Mouse (Mus musculus): ENCODE measurements around the gene Tmem255b. TPM values are rescaled to one million over a fixed set of nuclear protein-coding genes. Genes with fewer than 3 reads are reported as not detected.

Tmem255b gene
- polyA plus RNA-seq, 1 experiment from 2014 or later = 0.29 TPM

GRCm38 (mm10) chr8:13472284-13472683 lies 37.3 kb downstream of the Tmem255b start:
- WGBS = 85% methylated on average over 7 of the region's 7 CpGs
- Histone ChIP-seq H3K4me2 (ENCODE audit: low read length) (no peak overlapping the region), H3K9ac (replicated peaks; ENCODE audit: low read length) (no peak overlapping the region), H3K27me3 (ENCODE audit: control insufficient read depth, insufficient read depth, low read length) (no peaks in the 10 kb centered on the region), H3K4me3 (replicated peaks; ENCODE audit: low read depth, low read length) (no peak overlapping the region), H3K9me3 (ENCODE audit: control insufficient read depth, low read length) (no peaks in the 10 kb centered on the region), H3K36me3 (ENCODE audit: control insufficient read depth, insufficient read depth, low read length) (no peaks in the 10 kb centered on the region), H3K4me1 (ENCODE audit: control insufficient read depth, insufficient read depth, low read length) (no peaks in the 10 kb centered on the region), H3K27ac (replicated peaks; ENCODE audit: low read depth, low read length) (no peak overlapping the region)
- DNase-seq (no peak), ATAC-seq (ENCODE audit: low FRiP score, low TSS enrichment) (no peak)

GRCm38 (mm10) chr8:13475892-13476291 lies 40.9 kb downstream of the Tmem255b start:
- ATAC-seq (ENCODE audit: low FRiP score, low TSS enrichment) = no peak
- Histone ChIP-seq H3K9ac (replicated peaks; ENCODE audit: low read length) (no peak overlapping the region), H3K4me1 (ENCODE audit: control insufficient read depth, insufficient read depth, low read length) (no peaks in the 10 kb centered on the region), H3K27ac (replicated peaks; ENCODE audit: low read depth, low read length) (no peak overlapping the region), H3K4me3 (replicated peaks; ENCODE audit: low read depth, low read length) (no peak overlapping the region), H3K4me2 (ENCODE audit: low read length) (no peak overlapping the region), H3K9me3 (ENCODE audit: control insufficient read depth, low read length) (no peaks in the 10 kb centered on the region), H3K27me3 (ENCODE audit: control insufficient read depth, insufficient read depth, low read length) (no peaks in the 10 kb centered on the region), H3K36me3 (ENCODE audit: control insufficient read depth, insufficient read depth, low read length) (no peaks in the 10 kb centered on the region)
- no peak for DNase-seq
- WGBS = 59% methylated on average over 9 of the region's 9 CpGs

- 89% methylated on average over 7 of the region's 7 CpGs for WGBS
- no peak overlapping the region for H3K9ac ChIP-seq (replicated peaks; ENCODE audit: low read length)
- no peak for DNase-seq
- no peak overlapping the region for H3K27ac ChIP-seq (replicated peaks; ENCODE audit: low read depth, low read length)
- no peaks in the 10 kb centered on the region for H3K4me1 ChIP-seq (ENCODE audit: control insufficient read depth, insufficient read depth, low read length)
- no peaks in the 10 kb centered on the region for H3K27me3 ChIP-seq (ENCODE audit: control insufficient read depth, insufficient read depth, low read length)
- no peak overlapping the region for H3K4me3 ChIP-seq (replicated peaks; ENCODE audit: low read depth, low read length)
- ATAC-seq (ENCODE audit: low FRiP score, low TSS enrichment) = no peak
- no peak overlapping the region for H3K4me2 ChIP-seq (ENCODE audit: low read length)
- no peaks in the 10 kb centered on the region for H3K9me3 ChIP-seq (ENCODE audit: control insufficient read depth, low read length)
- H3K36me3 ChIP-seq (ENCODE audit: control insufficient read depth, insufficient read depth, low read length) = no peaks in the 10 kb centered on the region
Observed at GRCm38 (mm10) chr8:13481089-13481554, 46.1 kb downstream of the Tmem255b start.

- Histone ChIP-seq H3K4me3 (replicated peaks; ENCODE audit: low read depth, low read length) (no peak overlapping the region), H3K4me2 (ENCODE audit: low read length) (no peak overlapping the region), H3K36me3 (ENCODE audit: control insufficient read depth, insufficient read depth, low read length) (no peaks in the 10 kb centered on the region), H3K4me1 (ENCODE audit: control insufficient read depth, insufficient read depth, low read length) (no peaks in the 10 kb centered on the region), H3K9ac (replicated peaks; ENCODE audit: low read length) (no peak overlapping the region), H3K27ac (replicated peaks; ENCODE audit: low read depth, low read length) (no peak overlapping the region), H3K27me3 (ENCODE audit: control insufficient read depth, insufficient read depth, low read length) (no peaks in the 10 kb centered on the region), H3K9me3 (ENCODE audit: control insufficient read depth, low read length) (no peaks in the 10 kb centered on the region)
- ATAC-seq (ENCODE audit: low FRiP score, low TSS enrichment) (no peak), DNase-seq (no peak)
- WGBS = 90% methylated on average over 3 of the region's 3 CpGs
Observed at GRCm38 (mm10) chr8:13481596-13481995, 46.6 kb downstream of the Tmem255b start.

- H3K4me3 ChIP-seq (replicated peaks; ENCODE audit: low read depth, low read length) = no peak overlapping the region
- ATAC-seq (ENCODE audit: low FRiP score, low TSS enrichment) (no peak), DNase-seq (no peak)
- H3K27ac ChIP-seq (replicated peaks; ENCODE audit: low read depth, low read length) = no peak overlapping the region
- H3K27me3 ChIP-seq (ENCODE audit: control insufficient read depth, insufficient read depth, low read length) = no peaks in the 10 kb centered on the region
- no peaks in the 10 kb centered on the region for H3K9me3 ChIP-seq (ENCODE audit: control insufficient read depth, low read length)
- no peak overlapping the region for H3K9ac ChIP-seq (replicated peaks; ENCODE audit: low read length)
- H3K4me2 ChIP-seq (ENCODE audit: low read length) = no peak overlapping the region
- no peaks in the 10 kb centered on the region for H3K36me3 ChIP-seq (ENCODE audit: control insufficient read depth, insufficient read depth, low read length)
- 76% methylated on average over 2 of the region's 2 CpGs for WGBS
- H3K4me1 ChIP-seq (ENCODE audit: control insufficient read depth, insufficient read depth, low read length) = no peaks in the 10 kb centered on the region
Observed at GRCm38 (mm10) chr8:13482101-13482801, 47.3 kb downstream of the Tmem255b start.

- Histone ChIP-seq H3K27ac (replicated peaks; ENCODE audit: low read depth, low read length) (no peak overlapping the region), H3K4me1 (ENCODE audit: control insufficient read depth, insufficient read depth, low read length) (no peaks in the 10 kb centered on the region), H3K9ac (replicated peaks; ENCODE audit: low read length) (no peak overlapping the region), H3K4me3 (replicated peaks; ENCODE audit: low read depth, low read length) (no peak overlapping the region), H3K36me3 (ENCODE audit: control insufficient read depth, insufficient read depth, low read length) (no peaks in the 10 kb centered on the region), H3K4me2 (ENCODE audit: low read length) (no peak overlapping the region), H3K9me3 (ENCODE audit: control insufficient read depth, low read length) (no peaks in the 10 kb centered on the region), H3K27me3 (ENCODE audit: control insufficient read depth, insufficient read depth, low read length) (no peaks in the 10 kb centered on the region)
- DNase-seq (no peak), ATAC-seq (ENCODE audit: low FRiP score, low TSS enrichment) (no peak)
- 85% methylated on average over 5 of the region's 5 CpGs for WGBS
Observed at GRCm38 (mm10) chr8:13483191-13483590, 48.2 kb downstream of the Tmem255b start.

GRCm38 (mm10) chr8:13489351-13489750 lies 54.4 kb downstream of the Tmem255b start:
- Histone ChIP-seq H3K9ac (replicated peaks; ENCODE audit: low read length) (no peak overlapping the region), H3K9me3 (ENCODE audit: control insufficient read depth, low read length) (no peaks in the 10 kb centered on the region), H3K4me1 (ENCODE audit: control insufficient read depth, insufficient read depth, low read length) (peaks cover 14% of the 10 kb centered on the region; the same call in 1 of the 2 replicates), H3K4me3 (replicated peaks; ENCODE audit: low read depth, low read length) (no peak overlapping the region), H3K4me2 (ENCODE audit: low read length) (no peak overlapping the region), H3K36me3 (ENCODE audit: control insufficient read depth, insufficient read depth, low read length) (no peaks in the 10 kb centered on the region), H3K27ac (replicated peaks; ENCODE audit: low read depth, low read length) (no peak overlapping the region), H3K27me3 (ENCODE audit: control insufficient read depth, insufficient read depth, low read length) (peaks cover 12% of the 10 kb centered on the region)
- ATAC-seq (ENCODE audit: low FRiP score, low TSS enrichment) = no peak
- no peak for DNase-seq
- WGBS = 85% methylated on average over 3 of the region's 3 CpGs

GRCm38 (mm10) chr8:13489986-13490910 lies 55.3 kb downstream of the Tmem255b start:
- H3K4me1 ChIP-seq (ENCODE audit: control insufficient read depth, insufficient read depth, low read length) = peaks cover 14% of the 10 kb centered on the region; the same call in 1 of the 2 replicates
- no peak overlapping the region for H3K27ac ChIP-seq (replicated peaks; ENCODE audit: low read depth, low read length)
- H3K36me3 ChIP-seq (ENCODE audit: control insufficient read depth, insufficient read depth, low read length) = no peaks in the 10 kb centered on the region
- no peak for ATAC-seq (ENCODE audit: low FRiP score, low TSS enrichment)
- H3K4me3 ChIP-seq (replicated peaks; ENCODE audit: low read depth, low read length) = no peak overlapping the region
- DNase-seq = peak; percentile 21
- H3K9ac ChIP-seq (replicated peaks; ENCODE audit: low read length) = no peak overlapping the region
- 33% methylated on average over 13 of the region's 13 CpGs for WGBS
- no peaks in the 10 kb centered on the region for H3K9me3 ChIP-seq (ENCODE audit: control insufficient read depth, low read length)
- no peak overlapping the region for H3K4me2 ChIP-seq (ENCODE audit: low read length)
- H3K27me3 ChIP-seq (ENCODE audit: control insufficient read depth, insufficient read depth, low read length) = peaks cover 12% of the 10 kb centered on the region
